Comparison of ENCODE assay signal across 31 mouse cellular contexts in the genomic region with DNA sequence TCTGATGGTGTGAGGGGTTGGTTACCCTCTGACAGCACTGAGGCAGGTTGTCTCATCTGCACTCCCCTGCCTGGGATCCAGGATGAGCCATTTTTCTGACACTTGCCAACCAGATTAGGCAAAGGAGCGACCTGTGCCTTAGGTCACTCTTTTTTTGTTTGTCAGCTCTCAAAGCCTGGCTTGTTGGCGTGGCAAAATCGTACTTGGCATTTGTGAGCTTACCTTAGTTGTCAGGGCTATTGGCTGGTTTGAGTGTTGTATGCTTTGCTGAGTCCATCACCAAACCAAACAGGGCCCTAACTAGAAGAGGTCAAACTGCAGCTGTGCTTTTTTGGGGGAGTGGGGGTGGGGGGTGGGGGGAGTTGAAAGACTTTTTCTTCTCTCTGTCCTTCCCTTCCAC. TPM values are rescaled to one million over a fixed set of nuclear protein-coding genes. Genes with fewer than 3 reads are reported as not detected.
"Had no signal": no experiment of that assay in that cellular context is flagged by ENCODE, and none has a peak within 500 bp of the region (broad histone marks: within the 10 kb centered on the region; RNA-seq: fewer than 3 reads in every experiment).

No protein-coding gene starts in this region.

- H3K4me2 ChIP-seq: embryonic facial prominence, embryonic 12.5 days; embryonic facial prominence, embryonic 13.5 days; embryonic facial prominence, embryonic 15.5 days; forebrain, embryonic 12.5 days; forebrain, embryonic 13.5 days; forebrain, embryonic 15.5 days had no signal

- H3K27me3 ChIP-seq: embryonic facial prominence, embryonic 12.5 days; embryonic facial prominence, embryonic 13.5 days; embryonic facial prominence, embryonic 15.5 days had no signal

- H3K4me1 ChIP-seq: embryonic facial prominence, embryonic 15.5 days; forebrain, embryonic 12.5 days; forebrain, embryonic 13.5 days; forebrain, embryonic 15.5 days had no signal

- DNase-seq: cerebellum, adult 8-10 months; cerebellum, adult 9-10 months; cerebellum, adult 9-11 months; cerebellum, postnatal 10 days; cerebellum, postnatal 14 days; cerebellum, postnatal 25 days; cerebellum, postnatal 36 days; embryo, embryonic 11 days; forebrain, postnatal 0 days; gastrocnemius, adult 2 months; gastrocnemius, postnatal 10 days; gastrocnemius, postnatal 14 days; gastrocnemius, postnatal 25 days; gastrocnemius, postnatal 36 days; heart, adult 11 months; heart, adult 18-20 months; heart, adult 2 months had no signal

- H3K9ac ChIP-seq: embryonic facial prominence, embryonic 12.5 days; embryonic facial prominence, embryonic 13.5 days; embryonic facial prominence, embryonic 15.5 days; forebrain, embryonic 12.5 days; forebrain, embryonic 13.5 days; forebrain, embryonic 15.5 days; forebrain, postnatal 0 days had no signal

- ATAC-seq: forebrain, embryonic 13.5 days; forebrain, embryonic 14.5 days; forebrain, embryonic 15.5 days; forebrain, embryonic 16.5 days; forebrain, postnatal 0 days had no signal

- H3K9me3 ChIP-seq: embryonic facial prominence, embryonic 10.5 days; embryonic facial prominence, embryonic 12.5 days; embryonic facial prominence, embryonic 13.5 days; embryonic facial prominence, embryonic 15.5 days; forebrain, embryonic 10.5 days; forebrain, embryonic 12.5 days; forebrain, embryonic 13.5 days; forebrain, embryonic 15.5 days had no signal

- H3K36me3 ChIP-seq: embryonic facial prominence, embryonic 10.5 days; embryonic facial prominence, embryonic 12.5 days; embryonic facial prominence, embryonic 13.5 days; embryonic facial prominence, embryonic 15.5 days; forebrain, embryonic 10.5 days; forebrain, embryonic 12.5 days; forebrain, embryonic 15.5 days had no signal

- H3K27ac ChIP-seq: embryonic facial prominence, embryonic 10.5 days; embryonic facial prominence, embryonic 12.5 days; embryonic facial prominence, embryonic 13.5 days; embryonic facial prominence, embryonic 15.5 days; forebrain, embryonic 10.5 days; forebrain, embryonic 12.5 days; forebrain, embryonic 13.5 days; forebrain, embryonic 15.5 days; heart, adult 2 months had no signal

- H3K4me3 ChIP-seq: embryonic facial prominence, embryonic 10.5 days; embryonic facial prominence, embryonic 12.5 days; embryonic facial prominence, embryonic 13.5 days; embryonic facial prominence, embryonic 15.5 days; erythroblast, embryonic 14.5 days; forebrain, embryonic 10.5 days; forebrain, embryonic 12.5 days; forebrain, embryonic 13.5 days; forebrain, embryonic 15.5 days; gastrocnemius, adult 2 months; heart, adult 2 months had no signal

RNA-seq across cellular contexts. Expression of gene Prkag3, which starts 29.7 kb away (rescaled TPM):
- total RNA-seq: common myeloid progenitor, adult 5-6 weeks; forebrain, postnatal 0 days; granulocyte monocyte progenitor cell, adult 5-6 weeks had no signal
- polyA plus RNA-seq: embryonic facial prominence, embryonic 11.5 days; erythroblast, embryonic 14.5 days; forebrain, embryonic 10.5 days; forebrain, embryonic 12.5 days; forebrain, embryonic 13.5 days; forebrain, embryonic 14.5 days; forebrain, embryonic 15.5 days; forebrain, embryonic 16.5 days; forebrain, postnatal 0 days had no signal

RNA-seq across cellular contexts. Expression of gene Wnt6, which starts 52.4 kb away (rescaled TPM):
- total RNA-seq: common myeloid progenitor, adult 5-6 weeks had no signal
- polyA plus RNA-seq: erythroblast, embryonic 14.5 days had no signal
